Mouse (Mus musculus): ENCODE data around the gene Mllt10. TPM values are rescaled to one million over a fixed set of nuclear protein-coding genes. Genes with fewer than 3 reads are reported as not detected.

The Mllt10 gene
- polyA plus RNA-seq, 1 experiment from 2014 or later = 56.0 TPM

DNA sequence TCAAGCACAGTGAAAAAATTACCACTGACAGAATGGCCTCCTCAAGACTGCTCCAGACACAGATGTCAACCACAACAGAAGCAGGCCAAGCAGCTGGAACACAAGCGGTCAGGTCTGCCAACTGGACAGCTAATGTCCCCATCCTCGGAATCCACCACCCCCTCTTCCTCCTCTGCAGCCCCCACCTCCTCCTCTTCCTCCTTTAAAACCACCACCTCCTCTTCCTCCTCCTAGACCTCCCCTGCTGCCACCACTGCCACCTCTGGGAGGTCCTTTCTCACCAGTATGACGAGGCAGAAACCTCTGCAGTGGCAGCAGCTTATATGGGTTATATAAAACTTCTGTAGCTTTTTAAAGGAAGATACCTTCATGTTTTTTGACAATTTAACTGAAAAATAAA lies 194.2 kb downstream of the Mllt10 start:
- no peaks in the 10 kb centered on the region for H3K27me3 ChIP-seq (replicated peaks; ENCODE audit: control insufficient read depth, insufficient read depth, low read length)
- no peak overlapping the region for H3K4me2 ChIP-seq (ENCODE audit: low read length)
- H3K9ac ChIP-seq (replicated peaks; ENCODE audit: low read depth, low read length) = no peak overlapping the region
- H3K4me1 ChIP-seq (replicated peaks; ENCODE audit: control insufficient read depth, insufficient read depth, low read length) = no peaks in the 10 kb centered on the region
- 90% methylated on average over 3 of the region's 3 CpGs for WGBS
- H3K36me3 ChIP-seq (ENCODE audit: control insufficient read depth, insufficient read depth) = peaks cover 4% of the 10 kb centered on the region; the same call in 1 of the 2 replicates
- no peak for ATAC-seq
- no peaks in the 10 kb centered on the region for H3K9me3 ChIP-seq (ENCODE audit: control insufficient read depth, low read length)
- no peak overlapping the region for H3K27ac ChIP-seq (ENCODE audit: low read length)
- H3K4me3 ChIP-seq (replicated peaks; ENCODE audit: low read length) = no peak overlapping the region

Small RNA genes within 50 kb of the gene (microRNA-seq; reads per million reads assigned to microRNA genes)
- gene Gm23638 = not detected
- gene Mir7655 = 5.4 reads per million, percentile 22 among the genes with 10 or more reads in this experiment

Other genes starting within 250 kb of the Mllt10 start
- not detected in 2 replicates for gene H2al2a, start 58.3 kb upstream of the Mllt10 start, polyA plus RNA-seq (2015; fragmentation: Nextera tagmentation; extraction: Ambion mirVana)
- 9.6 and 14.1 TPM in 2 replicates for gene A930004D18Rik, start 17.5 kb upstream of the Mllt10 start, polyA plus RNA-seq (2015; fragmentation: Nextera tagmentation; extraction: Ambion mirVana)
- 9.8 and 13.4 TPM in 2 replicates for gene Skida1, start 6.2 kb upstream of the Mllt10 start, polyA plus RNA-seq (2015; fragmentation: Nextera tagmentation; extraction: Ambion mirVana)

All from forebrain, embryonic 16.5 days (tissue).